Mouse (Mus musculus): ENCODE measurements around the gene A330070K13Rik.

Gene A330070K13Rik

GRCm38 (mm10) chr5:130384222-130384912 is at the start of gene A330070K13Rik:
A330070K13Rik (minus strand) TSS chr5:130384631.
- no peak for DNase-seq

GRCm38 (mm10) chr5:130411516-130411915 is 27.1 kb upstream of the A330070K13Rik start:
- no peak for DNase-seq

- no peak for DNase-seq
These were observed 25.3 kb upstream of the A330070K13Rik start for GRCm38 (mm10) chr5:130409706-130410105.

GRCm38 (mm10) chr5:130405201-130405600 is 20.8 kb upstream of the A330070K13Rik start:
- DNase-seq: peak; percentile 6

GRCm38 (mm10) chr5:130400136-130400917 is 15.9 kb upstream of the A330070K13Rik start:
- DNase-seq: no peak

- no peak for DNase-seq
These were observed 10.7 kb upstream of the A330070K13Rik start for GRCm38 (mm10) chr5:130395142-130395541.

GRCm38 (mm10) chr5:130394386-130394785 is 10.0 kb upstream of the A330070K13Rik start:
- no peak for DNase-seq

- no peak for DNase-seq
These were observed 9.4 kb upstream of the A330070K13Rik start for GRCm38 (mm10) chr5:130393618-130394355.

GRCm38 (mm10) chr5:130386418-130386817 is 2.0 kb upstream of the A330070K13Rik start:
- no peak for DNase-seq

- no peak for DNase-seq
These were observed 9.0 kb downstream of the A330070K13Rik start for GRCm38 (mm10) chr5:130375411-130375810.

GRCm38 (mm10) chr5:130369237-130369636 is 15.2 kb downstream of the A330070K13Rik start, which contains the start of gene Caln1:
Caln1 (plus strand) TSS chr5:130369455.
- DNase-seq: no peak

- DNase-seq: no peak
These were observed 16.2 kb downstream of the A330070K13Rik start for GRCm38 (mm10) chr5:130368236-130368635.

- DNase-seq: no peak
These were observed 20.7 kb downstream of the A330070K13Rik start for GRCm38 (mm10) chr5:130363773-130364172.

- no peak for DNase-seq
These were observed 21.3 kb downstream of the A330070K13Rik start for GRCm38 (mm10) chr5:130363111-130363510.

- no peak for DNase-seq
These were observed 29.2 kb downstream of the A330070K13Rik start for GRCm38 (mm10) chr5:130355223-130355622.

- DNase-seq: no peak
These were observed 38.6 kb downstream of the A330070K13Rik start for GRCm38 (mm10) chr5:130345871-130346270.

- DNase-seq: no peak
These were observed 39.4 kb downstream of the A330070K13Rik start for GRCm38 (mm10) chr5:130344999-130345398.

GRCm38 (mm10) chr5:130340656-130341055 is 43.8 kb downstream of the A330070K13Rik start:
- DNase-seq: no peak

GRCm38 (mm10) chr5:130335462-130335861 is 49.0 kb downstream of the A330070K13Rik start:
- DNase-seq: no peak

GRCm38 (mm10) chr5:130333971-130334370 is 50.5 kb downstream of the A330070K13Rik start:
- no peak for DNase-seq

- no peak for DNase-seq
These were observed 50.9 kb downstream of the A330070K13Rik start for GRCm38 (mm10) chr5:130333566-130333965.

- no peak for DNase-seq
These were observed 53.2 kb downstream of the A330070K13Rik start for GRCm38 (mm10) chr5:130331206-130331605.

- no peak for DNase-seq
These were observed 53.6 kb downstream of the A330070K13Rik start for GRCm38 (mm10) chr5:130330801-130331200.

Measured in thymus, postnatal 14 days (tissue).